Mouse (Mus musculus) ES-Bruce4 (cell line): ENCODE measurements around the gene Pcsk2.

ENCODE experiments used
- CTCF ChIP-seq: IDR thresholded peaks from one replicate; pipeline ENCODE4 v1.8.1; 2011; ENCODE audit warnings: low read depth, low read length
- EP300 ChIP-seq: IDR thresholded peaks from 2 replicates; pipeline ENCODE4 v1.6.1; 2011; ENCODE audit warnings: low read depth, low read length; ENCODE audit not compliant: insufficient read depth
- POLR2A ChIP-seq: IDR thresholded peaks from one replicate; pipeline ENCODE4 v1.8.1; 2011; ENCODE audit warnings: low read length; ENCODE audit not compliant: insufficient read depth

- no peak for TF ChIP-seq CTCF
- TF ChIP-seq POLR2A: no peak
- TF ChIP-seq EP300: no peak
These were observed 301.3 kb downstream of the Pcsk2 start for GRCm38 (mm10) chr2:143847291-143847690.
